Mouse (Mus musculus) cerebellum, postnatal 10 days (tissue): Measurements from ENCODE around the gene Gpc3.
"Not testable (repeated sequence)": the region's sequence is repeated elsewhere in the genome, so short reads cannot be mapped to it uniquely, and the experiment has no call there.

ENCODE experiments used
- DNase-seq, 2 experiments: peaks; one replicate each; pipeline ENCODE4 v3.0.0; 2021; ENCODE audit warnings: mixed read lengths in 2 of 2

The Gpc3 gene

DNA sequence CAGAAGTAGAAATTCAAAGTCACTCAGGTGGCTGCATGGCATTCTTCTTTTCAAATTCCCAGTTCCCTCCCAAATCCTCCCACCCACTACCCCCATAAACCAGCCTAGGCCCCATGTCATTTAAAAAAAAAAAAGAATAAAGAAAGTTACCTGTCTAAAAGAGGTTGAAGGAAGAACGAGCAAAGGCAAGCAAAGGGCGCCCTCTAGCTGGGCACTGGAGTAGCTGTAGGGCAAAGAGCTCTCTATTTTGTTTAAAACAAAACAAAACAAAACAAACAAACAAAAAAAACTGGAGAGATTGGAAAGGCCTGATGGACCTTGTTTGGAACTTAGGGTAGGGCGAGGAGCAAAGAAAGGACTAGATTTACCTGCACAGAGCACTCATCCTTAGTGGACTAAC lies 238.6 kb downstream of the Gpc3 start:
- DNase-seq, result peak; percentile 31 to 40

DNA sequence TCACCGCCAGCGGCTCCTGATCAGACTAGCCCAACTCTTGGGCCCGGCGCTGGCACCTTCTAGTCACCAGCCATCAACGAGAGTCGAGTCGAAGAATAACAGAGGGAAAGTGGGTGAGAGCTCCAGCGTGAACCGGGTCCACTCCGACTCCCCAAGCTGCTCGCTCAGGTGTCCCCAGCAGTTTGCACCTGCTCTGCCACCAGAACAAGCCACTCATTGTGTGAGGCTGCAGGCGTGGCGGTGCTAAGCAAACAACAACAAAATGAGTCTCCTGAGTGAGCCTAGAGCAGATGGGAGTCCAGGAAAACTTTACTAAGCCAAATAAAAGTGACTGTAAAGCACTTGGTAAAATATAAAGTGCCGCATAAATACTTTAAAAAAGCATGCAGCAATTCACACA lies 239.5 kb downstream of the Gpc3 start:
- no peak for DNase-seq

DNA sequence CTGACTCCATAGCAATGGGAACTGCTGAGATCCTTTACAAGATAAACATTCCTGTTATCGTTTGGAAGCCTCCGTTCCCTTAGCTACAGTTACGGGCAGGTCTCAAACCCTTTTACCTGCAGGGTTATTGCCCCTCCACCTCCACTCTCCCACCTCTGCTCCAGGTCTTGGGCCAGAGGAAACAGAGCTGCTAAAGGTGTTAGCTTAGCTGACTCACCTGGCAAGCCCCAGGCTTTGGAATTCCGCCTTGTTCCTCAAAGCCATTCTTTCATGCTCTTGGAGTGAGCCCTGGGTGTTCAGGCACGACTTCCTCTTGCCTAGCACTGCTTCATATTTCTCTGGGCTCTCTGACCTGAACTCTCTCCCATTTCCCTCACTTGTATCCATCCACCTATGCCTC lies 241.3 kb downstream of the Gpc3 start:
- DNase-seq, result no peak

DNA sequence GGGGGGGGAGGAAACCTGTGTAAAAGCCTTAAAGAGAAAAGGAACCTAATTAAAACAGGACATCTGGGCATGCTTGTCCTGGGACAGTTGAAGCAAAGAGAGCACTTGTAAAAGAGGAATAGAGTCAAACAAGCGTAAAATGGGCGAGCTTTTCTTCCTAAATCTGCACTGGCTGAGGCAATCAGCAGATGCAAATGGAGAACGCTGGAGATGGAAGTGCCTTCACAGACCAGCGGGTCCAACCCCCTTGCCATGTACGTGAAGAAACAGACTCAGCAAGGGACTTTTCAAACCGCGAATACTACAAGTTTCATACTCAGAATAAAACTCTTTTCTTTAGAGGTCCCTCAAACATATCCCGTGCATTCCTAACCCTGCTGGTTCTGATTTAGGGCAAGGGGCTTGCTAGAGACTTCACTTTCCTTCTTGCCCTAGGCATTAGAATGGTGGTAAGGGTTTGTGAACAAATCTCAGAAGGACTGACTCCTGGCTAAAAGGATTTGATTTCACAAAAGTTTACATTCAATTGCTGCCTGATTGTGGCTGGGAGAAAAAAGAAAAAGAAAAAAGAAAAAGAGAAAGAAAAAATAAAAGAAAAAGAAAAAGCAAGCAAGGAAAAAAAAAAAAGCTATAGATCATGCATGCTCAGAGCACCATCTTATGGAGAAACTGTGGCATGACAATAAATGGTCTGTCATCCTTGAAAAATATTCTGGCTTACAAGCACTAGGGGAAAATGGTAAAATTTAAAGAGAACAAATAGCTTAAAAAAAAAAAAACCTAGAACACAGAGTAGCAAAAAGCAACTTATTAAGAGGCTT lies 243.6 kb downstream of the Gpc3 start:
- DNase-seq, result peak; percentile 20 to 34

DNA sequence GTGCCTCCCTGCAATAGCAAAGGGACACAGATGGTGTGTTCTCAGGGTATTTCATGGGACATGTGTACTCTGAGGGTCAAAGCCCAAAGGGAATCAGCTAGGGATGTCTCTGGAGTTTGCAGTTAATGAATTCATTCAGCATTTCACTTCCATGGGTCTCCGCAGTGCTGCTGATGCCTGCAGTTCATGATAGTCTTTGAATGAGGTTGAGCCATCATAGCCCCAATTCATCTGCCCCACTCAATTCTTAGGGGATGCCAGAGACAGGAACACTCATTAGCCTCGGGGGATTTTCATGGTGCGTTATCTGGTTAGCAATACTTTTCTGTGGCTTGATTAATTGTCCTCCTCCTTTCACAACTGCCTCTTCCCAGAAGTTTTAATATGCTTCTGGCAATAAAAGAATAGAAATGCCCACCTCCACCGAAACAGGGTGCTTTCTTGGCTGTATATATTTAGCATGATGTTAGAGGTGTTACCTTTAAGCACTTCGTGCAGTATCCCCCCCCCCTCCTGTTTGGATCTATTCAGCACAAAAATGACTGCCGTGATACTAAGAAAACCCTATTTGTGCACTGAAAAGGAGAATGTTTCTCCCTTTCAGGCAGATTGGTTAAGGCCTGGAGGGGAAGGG lies 244.3 kb downstream of the Gpc3 start:
- peak in 1 of 2 experiments; percentile 2 for DNase-seq

DNA sequence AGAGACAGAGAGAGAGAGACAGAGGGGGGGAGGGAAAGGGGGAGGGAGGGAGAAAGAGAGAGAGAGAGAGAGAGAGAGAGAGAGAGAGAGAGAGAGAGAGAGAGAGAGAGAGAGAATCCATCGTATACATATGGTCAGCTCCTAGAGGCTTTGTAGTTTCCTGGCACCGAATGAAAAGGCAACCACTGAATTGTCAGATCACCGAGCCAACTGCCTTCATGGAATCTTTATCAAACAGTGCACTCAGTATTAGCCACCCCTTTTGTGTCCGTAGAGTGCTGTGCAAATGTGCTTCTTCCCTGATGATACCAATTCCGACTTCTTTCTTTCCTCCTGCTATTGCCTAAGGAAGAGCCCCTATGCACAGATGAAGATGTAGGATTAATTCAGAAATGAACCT lies 246.9 kb downstream of the Gpc3 start:
- peak in 1 of 2 experiments; percentile 9 for DNase-seq

DNA sequence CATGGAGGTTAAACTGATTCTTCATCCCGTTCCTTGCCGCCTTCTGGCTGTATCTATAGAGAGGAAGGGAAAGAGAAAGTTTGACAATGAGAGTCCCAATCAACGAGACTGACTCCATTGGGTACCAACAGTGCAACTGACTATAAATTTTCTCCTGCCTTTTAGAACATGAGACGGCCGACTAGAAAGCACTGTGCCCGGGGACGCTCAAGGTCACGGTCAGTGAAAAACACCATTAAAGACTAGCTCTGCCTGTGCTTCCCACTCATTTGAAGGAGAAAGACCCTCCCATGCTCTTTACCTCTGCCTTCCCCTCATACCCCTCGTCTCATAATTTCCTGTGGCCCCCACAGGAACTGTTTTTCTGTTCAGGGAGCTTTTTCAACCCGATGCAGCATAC lies 248.0 kb downstream of the Gpc3 start:
- no peak for DNase-seq

DNA sequence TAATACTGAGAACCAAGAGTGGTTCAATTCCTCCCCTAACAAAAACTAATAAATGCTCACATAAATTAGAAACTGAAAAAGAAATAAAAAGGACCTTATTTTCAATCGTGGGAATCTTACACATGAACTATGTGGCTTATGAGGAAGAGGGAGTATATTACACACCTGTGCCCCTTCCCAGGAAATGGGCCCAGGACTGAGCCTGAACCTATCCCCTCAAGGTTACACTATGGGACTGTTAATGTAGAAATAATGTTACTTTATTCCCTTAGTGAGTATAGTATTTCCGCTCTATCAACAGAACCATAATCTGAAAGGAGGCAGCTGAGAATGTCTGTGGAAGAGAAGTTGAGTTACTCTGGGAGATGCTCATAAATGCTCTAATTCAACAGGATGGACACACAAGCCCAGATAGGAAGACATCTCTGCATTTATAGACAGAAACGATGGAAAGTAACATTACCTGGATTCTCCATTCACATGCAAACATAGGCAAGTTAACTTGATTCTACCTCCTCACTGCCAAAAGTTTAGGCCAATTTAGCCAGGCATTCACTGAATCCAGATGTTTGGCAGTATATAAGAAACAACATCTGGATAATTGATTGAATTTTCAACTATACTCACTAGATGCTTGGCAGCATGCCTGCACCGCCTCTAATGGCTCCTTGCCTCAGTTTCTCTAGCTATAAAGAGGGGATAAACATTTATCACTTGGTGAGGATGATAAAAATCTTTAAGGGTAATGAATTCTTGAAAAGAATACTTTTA lies 251.3 kb downstream of the Gpc3 start:
- no peak for DNase-seq

DNA sequence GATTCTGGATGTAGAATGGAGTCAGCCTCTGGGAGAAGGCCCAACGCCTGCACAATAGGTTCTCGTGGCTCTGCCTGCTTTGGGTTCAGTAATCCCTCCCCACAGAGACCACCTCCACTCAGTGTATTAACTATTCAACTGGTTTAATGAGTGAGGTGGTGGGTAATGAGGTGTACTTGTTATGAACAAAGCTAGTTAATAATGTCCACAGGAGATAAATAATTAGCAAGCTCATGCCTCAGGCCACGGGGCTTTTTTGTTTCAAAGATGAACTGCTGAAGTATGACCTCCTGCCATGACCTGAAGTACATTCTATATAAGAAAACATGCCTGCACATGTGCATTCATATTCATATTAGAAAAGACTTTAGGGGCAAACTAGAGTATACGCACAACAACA lies 260.8 kb downstream of the Gpc3 start:
- no peak for DNase-seq

DNA sequence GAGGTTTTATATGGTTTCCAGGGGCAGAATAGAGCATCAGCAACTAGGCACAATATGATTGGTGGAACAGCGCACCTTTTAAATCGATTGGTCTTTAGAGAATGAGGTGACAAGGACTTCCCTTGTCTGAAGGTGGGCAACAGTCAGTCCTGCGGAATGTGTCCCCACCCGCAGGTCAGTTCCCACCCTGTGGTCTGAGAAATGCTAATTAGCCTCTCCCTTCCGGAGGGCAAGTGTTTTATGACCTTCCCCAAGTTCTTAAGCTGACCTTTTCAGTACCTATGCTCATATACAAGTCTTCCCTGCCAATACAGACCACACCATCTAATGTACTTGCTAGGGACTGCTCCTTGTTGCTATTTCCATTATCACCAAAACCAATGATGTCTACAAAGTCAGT lies 263.1 kb downstream of the Gpc3 start:
- not testable (repeated sequence) for DNase-seq

DNA sequence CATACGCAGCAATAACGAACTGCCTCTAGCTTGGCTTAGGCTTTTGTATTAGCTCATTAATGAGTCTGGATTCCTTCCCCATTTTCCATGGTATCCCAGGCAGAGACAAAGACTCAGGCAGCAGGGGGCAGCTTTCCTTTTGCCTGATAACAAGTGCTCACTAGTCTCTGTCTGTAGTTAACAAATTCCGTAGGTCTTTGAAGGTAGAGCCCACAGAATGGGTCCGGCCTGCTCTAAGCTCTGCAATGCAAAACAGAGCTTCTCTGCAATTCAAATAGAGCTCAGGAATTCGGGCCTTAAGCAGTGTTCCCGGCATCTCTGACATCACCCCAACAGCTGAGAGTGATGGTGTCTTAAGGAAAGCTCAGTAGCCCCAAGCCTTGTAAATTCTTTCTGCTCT lies 265.0 kb downstream of the Gpc3 start:
- DNase-seq, result no peak

DNA sequence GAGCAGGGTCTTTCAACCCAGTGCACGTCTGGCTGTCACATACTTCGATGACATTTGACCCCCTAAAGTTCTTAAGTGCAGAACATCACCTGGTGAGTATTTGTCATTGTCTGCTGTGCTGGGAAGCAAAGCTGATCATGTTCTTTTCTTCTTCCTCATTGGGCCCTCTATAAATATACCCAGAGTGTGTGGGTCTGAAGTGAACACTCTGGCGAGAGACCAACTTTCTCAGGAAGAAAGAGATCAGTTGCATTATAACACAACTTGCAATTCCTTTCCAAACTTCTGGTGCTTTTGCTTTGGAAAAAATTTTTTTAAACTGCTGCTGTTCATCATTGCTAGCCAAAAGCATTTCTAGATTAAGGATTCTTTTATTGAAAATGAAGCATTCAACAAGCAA lies 269.7 kb downstream of the Gpc3 start:
- DNase-seq, result no peak

DNA sequence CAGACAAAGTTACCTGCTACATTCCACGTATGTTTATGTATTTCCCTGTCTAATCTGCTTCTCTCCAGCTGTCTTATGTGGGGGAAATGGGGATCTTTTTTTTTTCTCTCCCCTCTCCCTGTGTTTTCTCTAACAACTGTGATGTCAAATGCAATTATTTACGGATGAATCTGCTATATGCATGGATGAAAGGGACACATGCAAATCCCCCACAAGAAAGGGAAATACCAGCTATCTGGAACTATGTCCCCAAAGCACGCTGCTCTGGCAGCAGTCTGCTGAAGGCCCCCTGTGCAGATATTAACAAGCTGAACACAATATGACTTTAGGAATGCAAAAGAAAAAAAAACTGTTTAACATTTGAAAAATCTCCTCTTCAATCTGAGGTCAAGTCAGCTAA lies 273.5 kb downstream of the Gpc3 start:
- no peak for DNase-seq

DNA sequence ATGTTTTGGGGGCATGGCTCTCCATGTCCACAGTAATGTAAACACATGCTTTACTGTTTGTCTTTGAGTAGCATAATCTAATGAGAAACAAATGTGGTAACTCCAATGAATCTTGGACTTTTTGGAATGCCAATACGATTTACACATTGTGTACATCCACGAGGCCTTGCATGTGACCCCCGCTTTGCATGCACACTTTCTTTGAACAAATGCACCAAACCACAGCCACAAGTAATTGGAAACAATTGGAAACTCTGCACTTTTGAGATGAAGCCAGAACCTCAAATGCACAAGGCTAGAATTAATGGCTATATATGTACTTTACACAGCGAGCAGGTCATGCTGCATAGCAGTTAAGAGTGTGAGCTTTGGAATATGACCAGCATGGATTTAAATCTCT lies 292.0 kb downstream of the Gpc3 start:
- DNase-seq, result no peak

DNA sequence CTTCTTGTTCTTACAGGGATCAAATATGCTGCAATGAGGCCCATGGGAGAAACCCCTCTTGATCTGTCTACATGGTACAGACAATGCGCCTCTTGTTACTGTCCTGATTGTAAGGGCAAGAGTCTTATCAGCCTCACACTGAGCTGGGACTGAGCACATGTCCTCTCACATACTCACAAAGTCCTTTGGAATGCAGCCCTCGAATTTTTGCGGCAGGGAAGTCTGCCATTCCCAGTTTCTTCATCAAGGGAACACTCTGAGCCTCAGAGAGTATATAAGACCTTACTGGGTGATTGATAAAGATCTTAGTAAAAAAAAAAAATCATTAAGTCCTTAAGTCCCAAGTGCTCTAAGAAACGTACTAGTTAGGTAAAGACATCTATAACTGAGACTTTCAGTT lies 293.1 kb downstream of the Gpc3 start:
- DNase-seq, result no peak

DNA sequence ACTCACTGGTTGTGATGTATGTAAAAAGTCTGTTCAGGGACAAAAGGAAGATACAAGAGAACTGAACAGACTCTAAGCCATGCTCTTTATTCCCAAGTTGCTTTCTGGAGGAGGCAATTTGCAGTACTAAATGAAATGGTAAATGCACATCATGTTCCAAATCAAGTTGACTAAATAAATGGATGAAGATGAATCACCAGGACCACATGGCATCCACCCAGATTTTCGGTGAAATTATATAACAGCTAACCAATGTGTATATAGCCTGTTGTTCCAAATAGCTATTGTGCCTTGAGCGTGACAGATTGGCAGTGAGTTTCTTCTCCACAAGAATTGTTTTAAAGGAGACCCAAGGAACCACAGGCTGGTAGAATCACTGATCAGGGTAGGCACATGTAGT lies 302.8 kb downstream of the Gpc3 start:
- DNase-seq, result no peak

DNA sequence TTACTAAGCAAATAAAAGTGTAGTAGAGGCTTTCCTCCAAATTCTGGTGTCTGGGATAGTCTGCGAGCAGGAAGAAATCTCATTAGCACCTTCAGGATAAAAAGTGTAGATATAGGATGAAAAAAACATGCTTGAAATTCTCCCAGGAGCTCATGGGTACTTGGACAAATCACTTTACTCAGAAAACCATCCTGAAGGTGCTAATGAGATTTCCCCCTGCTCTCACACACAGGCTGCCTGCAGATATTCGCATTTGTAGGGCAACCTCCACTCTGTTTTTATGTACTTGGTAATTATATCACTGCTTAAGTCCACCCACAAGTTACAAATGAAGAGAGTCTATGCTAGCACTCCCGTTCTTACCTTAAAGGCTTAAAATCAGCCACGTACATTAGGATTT lies 308.5 kb downstream of the Gpc3 start:
- DNase-seq, result no peak

DNA sequence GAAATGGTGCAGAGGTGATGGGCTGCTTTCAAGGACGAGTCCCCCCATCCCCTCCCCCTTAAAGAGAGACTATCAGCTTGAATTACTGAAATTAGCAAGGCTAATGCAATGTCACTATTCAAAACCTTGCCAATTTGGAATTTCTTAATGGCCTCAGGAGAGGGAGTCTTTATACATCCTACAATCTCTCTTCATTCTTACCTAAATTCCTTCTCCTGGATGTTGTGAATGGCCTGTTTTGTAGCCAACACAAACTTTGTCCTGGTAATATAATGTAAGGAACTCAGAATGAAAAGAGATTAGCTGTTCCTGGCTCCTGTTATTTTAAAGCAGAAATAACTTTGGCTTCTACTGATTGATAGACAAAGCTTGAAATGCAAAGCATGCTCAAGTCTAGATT lies 325.0 kb downstream of the Gpc3 start:
- DNase-seq, result no peak

DNA sequence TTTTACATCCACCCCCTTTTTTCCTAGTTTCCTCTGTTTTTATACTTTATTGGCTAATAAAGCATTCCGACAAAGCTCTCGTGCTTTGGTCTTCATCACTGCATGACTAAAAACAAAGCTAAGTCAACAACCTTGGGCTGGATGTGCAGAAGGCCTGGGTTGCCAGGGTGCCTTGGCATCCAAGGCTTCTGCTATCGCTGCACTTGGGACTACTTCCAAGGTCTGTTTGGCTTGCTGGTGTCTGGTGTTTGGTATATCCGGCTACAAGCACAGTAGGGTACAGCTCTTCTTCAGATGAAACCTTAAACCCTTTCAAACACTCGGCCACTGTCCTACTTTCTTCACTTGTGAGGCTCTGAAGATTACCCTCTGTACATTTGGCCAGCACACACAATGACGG lies 325.8 kb downstream of the Gpc3 start:
- peak; percentile 51 to 63 for DNase-seq

DNA sequence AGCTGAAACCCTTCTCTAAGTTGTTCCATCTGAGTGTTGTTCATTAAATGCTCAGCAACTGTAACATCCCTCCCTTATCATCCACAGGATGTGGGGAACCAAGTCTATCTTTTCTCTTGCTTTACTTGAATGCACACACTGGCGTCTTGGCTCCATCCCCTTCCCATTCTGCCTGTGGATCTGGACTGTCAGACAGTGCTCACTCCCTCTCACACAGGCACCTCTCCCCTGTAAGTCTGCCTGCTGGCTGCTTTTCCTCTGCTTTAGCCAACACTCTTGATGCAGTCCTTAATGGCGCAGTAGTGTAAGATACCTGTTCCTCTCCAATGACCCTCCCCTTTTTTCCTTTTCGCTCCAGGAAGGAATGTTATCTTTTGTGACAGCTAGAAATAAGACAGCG lies 331.7 kb downstream of the Gpc3 start:
- peak; percentile 18 to 22 for DNase-seq

DNA sequence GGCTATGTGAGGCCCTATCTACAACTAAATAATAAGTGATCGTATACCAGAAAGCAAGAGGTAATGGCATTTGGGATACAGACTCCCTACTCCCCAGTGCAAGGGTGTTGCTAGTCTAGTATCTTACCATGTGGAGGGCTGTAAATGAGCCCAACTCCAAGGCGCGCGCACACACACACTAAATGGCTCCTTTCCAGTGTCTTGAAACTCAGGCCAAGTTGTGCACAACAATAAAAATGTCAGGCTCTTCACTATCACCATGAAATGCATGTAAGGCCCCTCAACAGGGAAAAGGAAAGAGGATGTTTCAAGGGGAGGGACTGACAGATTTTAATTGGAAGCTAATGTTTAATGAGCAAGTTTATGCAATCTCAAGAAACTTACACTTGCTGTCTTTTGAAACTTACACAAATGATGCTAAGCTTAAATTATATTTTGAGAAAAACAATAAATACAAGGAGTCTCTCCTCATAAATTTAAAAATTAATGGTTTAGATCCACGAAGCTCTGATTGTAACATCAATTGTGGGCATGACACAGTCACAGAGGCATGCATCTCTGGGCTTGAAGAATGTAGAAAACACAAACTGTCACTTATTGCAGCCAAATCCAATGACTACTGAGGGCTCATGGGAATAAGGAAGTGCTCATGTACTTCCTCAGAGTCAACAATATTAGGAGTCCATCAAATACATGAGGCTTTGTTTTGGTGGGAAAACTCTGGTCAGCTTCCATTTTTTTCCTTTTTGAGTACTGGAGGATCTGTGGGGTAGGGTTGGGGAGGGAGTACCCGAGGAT lies 332.4 kb downstream of the Gpc3 start:
- peak in 1 of 2 experiments; percentile 10 for DNase-seq

DNA sequence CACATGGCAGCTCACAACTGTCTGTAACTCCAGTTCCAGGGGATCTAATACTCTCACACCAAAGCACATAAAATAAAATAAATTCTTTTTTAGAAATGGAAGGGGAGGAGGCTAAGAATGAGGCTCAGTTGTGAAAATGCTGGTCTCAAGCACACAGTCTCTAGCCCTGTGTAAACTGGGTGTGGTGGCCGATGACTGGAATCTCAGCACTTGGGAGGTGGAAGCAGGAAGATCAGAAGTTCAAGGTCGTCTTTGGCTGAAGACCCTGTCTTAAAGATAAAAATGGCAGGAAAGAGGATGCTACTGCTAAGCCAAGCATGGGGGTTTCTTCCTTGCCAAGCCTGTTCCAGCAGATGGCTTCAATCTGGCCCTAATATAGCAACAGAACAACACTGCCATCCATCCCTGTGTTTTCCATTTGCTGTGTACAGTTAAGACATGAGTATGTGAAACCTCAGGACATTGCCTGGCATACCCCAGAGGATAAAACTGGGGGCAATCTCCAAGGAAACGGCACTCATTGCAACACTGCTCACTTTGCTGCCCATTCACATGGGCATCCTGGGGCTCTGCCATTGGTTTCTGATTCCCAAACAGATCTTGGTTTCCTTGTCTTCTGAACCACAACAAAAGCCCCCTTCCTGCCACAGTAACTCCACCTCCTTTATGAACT lies 334.9 kb downstream of the Gpc3 start:
- peak; percentile 23 to 41 for DNase-seq
